24 mouse cellular contexts compared by ENCODE assay signal in genomic region chr14:18720601-18721591, GRCm38 (mm10).
DNase-seq lines count a peak whose midpoint lies in the region; ATAC-seq and TF ChIP-seq lines count a peak whose summit lies in the region.
"Had no signal": no experiment of that assay in that cellular context is flagged by ENCODE, and none has a peak within 500 bp of the region (broad histone marks: within the 10 kb centered on the region; RNA-seq: fewer than 3 reads in every experiment).

No protein-coding gene starts in this region.

- no peak overlapping the region for H3K4me3 ChIP-seq in intestine, embryonic 14.5 days (ENCODE audit: low read depth, low read length)
- no peak overlapping the region for H3K4me3 ChIP-seq in intestine, postnatal 0 days (ENCODE audit: low read depth, low read length)
- H3K4me3 ChIP-seq in lung, embryonic 14.5 days (ENCODE audit: low read depth, low read length): no peak overlapping the region
- H3K4me3 ChIP-seq in embryonic facial prominence, embryonic 14.5 days (ENCODE audit: low read depth, low read length): no peak overlapping the region
- H3K4me3 ChIP-seq in intestine, embryonic 16.5 days (ENCODE audit: low read length): no peak overlapping the region
- H3K4me3 ChIP-seq: embryonic facial prominence, embryonic 15.5 days; erythroblast, embryonic 14.5 days; forebrain, embryonic 15.5 days; heart, adult 2 months; heart, embryonic 15.5 days; hindbrain, embryonic 10.5 days had no signal

- H3K4me1 ChIP-seq in intestine, embryonic 14.5 days (replicated peaks; ENCODE audit: control insufficient read depth, insufficient read depth, low read length): peaks cover 2% of the 10 kb centered on the region; the same call in 1 of the 2 replicates
- H3K4me1 ChIP-seq in intestine, postnatal 0 days (replicated peaks; ENCODE audit: control insufficient read depth, insufficient read depth, low read length): no peaks in the 10 kb centered on the region
- H3K4me1 ChIP-seq in lung, embryonic 14.5 days (ENCODE audit: insufficient read depth): no peaks in the 10 kb centered on the region
- H3K4me1 ChIP-seq in embryonic facial prominence, embryonic 14.5 days (ENCODE audit: control insufficient read depth, insufficient read depth, low read length): peaks cover 3% of the 10 kb centered on the region; the same call in 1 of the 2 replicates
- H3K4me1 ChIP-seq in intestine, embryonic 16.5 days (ENCODE audit: control insufficient read depth, insufficient read depth, low read length): no peaks in the 10 kb centered on the region
- H3K4me1 ChIP-seq: forebrain, embryonic 15.5 days; heart, embryonic 15.5 days; hindbrain, embryonic 10.5 days had no signal

- WGBS in intestine, embryonic 14.5 days: 81% methylated on average over 2 of the region's 2 CpGs
- 82% methylated on average over 2 of the region's 2 CpGs for WGBS in intestine, postnatal 0 days
- WGBS in lung, embryonic 14.5 days: 67% methylated on average over 2 of the region's 2 CpGs
- WGBS in embryonic facial prominence, embryonic 14.5 days: 72% methylated on average over 2 of the region's 2 CpGs
- WGBS in intestine, embryonic 16.5 days: 72% methylated on average over 2 of the region's 2 CpGs

- no peak overlapping the region for H3K4me2 ChIP-seq in intestine, embryonic 14.5 days (ENCODE audit: low read length)
- H3K4me2 ChIP-seq in intestine, postnatal 0 days (replicated peaks; ENCODE audit: low read depth): no peak overlapping the region
- no peak overlapping the region for H3K4me2 ChIP-seq in lung, embryonic 14.5 days
- H3K4me2 ChIP-seq in embryonic facial prominence, embryonic 14.5 days (ENCODE audit: low read depth, low read length): no peak overlapping the region
- H3K4me2 ChIP-seq in intestine, embryonic 16.5 days (ENCODE audit: low read depth, low read length): no peak overlapping the region
- H3K4me2 ChIP-seq: embryonic facial prominence, embryonic 15.5 days; forebrain, embryonic 15.5 days; heart, embryonic 11.5 days; heart, embryonic 15.5 days; hindbrain, embryonic 14.5 days had no signal

- ATAC-seq in intestine, embryonic 14.5 days (replicated peaks; ENCODE audit: low FRiP score, low TSS enrichment, low read depth): no peak
- ATAC-seq in intestine, postnatal 0 days: no peak
- peak; percentile 69; the same call in 1 of the 2 replicates for ATAC-seq in lung, embryonic 14.5 days (ENCODE audit: insufficient read depth)
- 0 out of 2 replicates have a peak, but pooled peaks have one; percentile 22 for ATAC-seq in embryonic facial prominence, embryonic 14.5 days (ENCODE audit: low read depth)
- ATAC-seq in intestine, embryonic 16.5 days: 0 out of 2 replicates have a peak, but pooled peaks have one; percentile 31
- ATAC-seq: activated CD4-positive, CD25-positive, alpha-beta regulatory T cell, adult 4 months; forebrain, embryonic 15.5 days; Patski had no signal

- H3K9ac ChIP-seq in intestine, embryonic 14.5 days (ENCODE audit: low read length): no peak overlapping the region
- H3K9ac ChIP-seq in intestine, postnatal 0 days (ENCODE audit: low read depth, low read length): no peak overlapping the region
- H3K9ac ChIP-seq in lung, embryonic 14.5 days: no peak overlapping the region
- no peak overlapping the region for H3K9ac ChIP-seq in embryonic facial prominence, embryonic 14.5 days (ENCODE audit: low read depth, low read length)
- no peak overlapping the region for H3K9ac ChIP-seq in intestine, embryonic 16.5 days (ENCODE audit: low read depth, low read length)
- H3K9ac ChIP-seq: embryonic facial prominence, embryonic 15.5 days; forebrain, embryonic 15.5 days; heart, embryonic 15.5 days; hindbrain, embryonic 14.5 days had no signal

- no peaks in the 10 kb centered on the region for H3K27me3 ChIP-seq in intestine, embryonic 14.5 days (replicated peaks; ENCODE audit: control insufficient read depth, insufficient read depth, low read length)
- H3K27me3 ChIP-seq in intestine, postnatal 0 days (replicated peaks; ENCODE audit: control insufficient read depth, insufficient read depth, low read length): no peaks in the 10 kb centered on the region
- no peaks in the 10 kb centered on the region for H3K27me3 ChIP-seq in lung, embryonic 14.5 days (ENCODE audit: insufficient read depth, low read length)
- H3K27me3 ChIP-seq in embryonic facial prominence, embryonic 14.5 days (replicated peaks; ENCODE audit: control insufficient read depth, insufficient read depth, low read length): no peaks in the 10 kb centered on the region
- no peaks in the 10 kb centered on the region for H3K27me3 ChIP-seq in intestine, embryonic 16.5 days (replicated peaks; ENCODE audit: control insufficient read depth, insufficient read depth, low read length)
- H3K27me3 ChIP-seq: CH12.LX; embryonic facial prominence, embryonic 15.5 days; forebrain, embryonic 15.5 days; heart, embryonic 15.5 days; Patski had no signal

- H3K9me3 ChIP-seq in intestine, embryonic 14.5 days (ENCODE audit: control insufficient read depth, low read length): no peaks in the 10 kb centered on the region
- no peaks in the 10 kb centered on the region for H3K9me3 ChIP-seq in intestine, postnatal 0 days (ENCODE audit: control insufficient read depth)
- H3K9me3 ChIP-seq in lung, embryonic 14.5 days (ENCODE audit: low read depth, low read length): no peaks in the 10 kb centered on the region
- H3K9me3 ChIP-seq in embryonic facial prominence, embryonic 14.5 days (ENCODE audit: control insufficient read depth, low read length): no peaks in the 10 kb centered on the region
- no peaks in the 10 kb centered on the region for H3K9me3 ChIP-seq in intestine, embryonic 16.5 days (ENCODE audit: control insufficient read depth, low read length)
- H3K9me3 ChIP-seq: embryonic facial prominence, embryonic 15.5 days; forebrain, embryonic 15.5 days; heart, embryonic 15.5 days; hindbrain, embryonic 10.5 days had no signal

- DNase-seq in intestine, embryonic 14.5 days (ENCODE audit: low spot score): no peak
- DNase-seq in lung, embryonic 14.5 days: peak; percentile 53
- DNase-seq in lung, postnatal 4 days: no peak
- peak; percentile 36 for DNase-seq in embryonic facial prominence, embryonic 14.5 days (ENCODE audit: low spot score)
- DNase-seq in thymus, postnatal 25 days: no peak
- DNase-seq: adrenal gland, postnatal 14 days; cerebellum, adult 11-12 months; cerebellum, adult 9-10 months; cerebellum, postnatal 25 days; gastrocnemius, postnatal 10 days; heart, adult 2 months; heart, postnatal 14 days had no signal

- no peak for TF ChIP-seq CTCF in intestine, postnatal 0 days (IDR thresholded peaks at IDR 0.05; ENCODE audit: low read depth)
- no peak for TF ChIP-seq CTCF in lung, embryonic 14.5 days (IDR thresholded peaks at IDR 0.05; ENCODE audit: low read depth)

- no peaks in the 10 kb centered on the region for H3K36me3 ChIP-seq in intestine, embryonic 14.5 days (ENCODE audit: control insufficient read depth, insufficient read depth, low read length)
- no peaks in the 10 kb centered on the region for H3K36me3 ChIP-seq in intestine, postnatal 0 days (ENCODE audit: control insufficient read depth, insufficient read depth)
- H3K36me3 ChIP-seq in lung, embryonic 14.5 days (ENCODE audit: insufficient read depth): no peaks in the 10 kb centered on the region
- no peaks in the 10 kb centered on the region for H3K36me3 ChIP-seq in embryonic facial prominence, embryonic 14.5 days (ENCODE audit: control insufficient read depth, insufficient read depth, low read length)
- no peaks in the 10 kb centered on the region for H3K36me3 ChIP-seq in intestine, embryonic 16.5 days (ENCODE audit: control insufficient read depth, insufficient read depth, low read length)
- H3K36me3 ChIP-seq: embryonic facial prominence, embryonic 15.5 days; forebrain, embryonic 15.5 days; heart, embryonic 15.5 days; hindbrain, embryonic 10.5 days had no signal

- H3K27ac ChIP-seq in intestine, embryonic 14.5 days (ENCODE audit: low read depth): peak overlapping the region; percentile 14; the same call in 1 of the 2 replicates
- H3K27ac ChIP-seq in intestine, postnatal 0 days (ENCODE audit: low read depth, low read length): no peak overlapping the region
- H3K27ac ChIP-seq in lung, embryonic 14.5 days (ENCODE audit: low read depth): peak overlapping the region; percentile 46
- no peak overlapping the region for H3K27ac ChIP-seq in embryonic facial prominence, embryonic 14.5 days (replicated peaks; ENCODE audit: low read depth, low read length)
- peak overlapping the region; percentile 30; the same call in 1 of the 2 replicates for H3K27ac ChIP-seq in intestine, embryonic 16.5 days (ENCODE audit: low read length)
- H3K27ac ChIP-seq: embryonic facial prominence, embryonic 15.5 days; forebrain, embryonic 15.5 days; heart, adult 2 months; heart, embryonic 15.5 days; hindbrain, embryonic 10.5 days; hindbrain, embryonic 14.5 days had no signal

Comparison
In these comparisons a context has a peak if more than half of its experiments do, and no peak if none do; other contexts are left out.
1. ATAC-seq: peak in lung, embryonic 14.5 days (single experiment), embryonic facial prominence, embryonic 14.5 days (single experiment) and intestine, embryonic 16.5 days (single experiment); none in intestine, embryonic 14.5 days (single experiment) and intestine, postnatal 0 days (single experiment).
2. DNase-seq: peak in lung, embryonic 14.5 days (single experiment) and embryonic facial prominence, embryonic 14.5 days (single experiment); none in intestine, embryonic 14.5 days (single experiment), lung, postnatal 4 days (0 of 2) and thymus, postnatal 25 days (single experiment).
3. H3K27ac ChIP-seq: peak in intestine, embryonic 14.5 days (single experiment), lung, embryonic 14.5 days (single experiment) and intestine, embryonic 16.5 days (single experiment); none in intestine, postnatal 0 days (single experiment) and embryonic facial prominence, embryonic 14.5 days (single experiment).